Mouse (Mus musculus): ENCODE data around the gene Cyp2d12.
"Not testable (repeated sequence)": the region's sequence is repeated elsewhere in the genome, so short reads cannot be mapped to it uniquely, and the experiment has no call there.

GRCm38 (mm10) chr15:82527371-82527770 is 27.5 kb upstream of the Cyp2d12 start:
- TF ChIP-seq TCF12 (IDR thresholded peaks at IDR 0.05; ENCODE audit: insufficient read depth, poor library complexity, severe bottlenecking); POLR2A (IDR thresholded peaks at IDR 0.05; ENCODE audit: insufficient read length, low read depth); MAX (IDR thresholded peaks at IDR 0.05; ENCODE audit: low read depth); E2F4 (IDR thresholded peaks at IDR 0.05; ENCODE audit: insufficient read depth); CEBPB (IDR thresholded peaks at IDR 0.05; ENCODE audit: insufficient read depth, poor library complexity, severe bottlenecking); REST (IDR thresholded peaks at IDR 0.05; ENCODE audit: insufficient read depth, insufficient read length); POLR2AphosphoS2 (IDR thresholded peaks at IDR 0.05; ENCODE audit: insufficient read length, low read depth); TCF3 (IDR thresholded peaks at IDR 0.05; ENCODE audit: insufficient read length, low read depth): not testable (repeated sequence)

Measured in myocyte (in vitro differentiated cells).